Mouse (Mus musculus) gastrocnemius, adult 8-10 months (tissue): Measurements from ENCODE around the gene Atp13a2. TPM values are rescaled to one million over a fixed set of nuclear protein-coding genes. Genes with fewer than 3 reads are reported as not detected.

Experiments used
- DNase-seq, 2 experiments: peaks; one replicate each; pipeline ENCODE4 v3.0.0; 2022; ENCODE audit warnings: low spot score in 2 of 2
- total RNA-seq, 4 experiments: library from RNA; stranded (reverse); gene quantifications; 2 replicates each; pipeline ENCODE4 v1.2.4; 2022

Atp13a2 gene
- total RNA-seq, 4 experiments from 2014 or later = 17.2 to 22.5 (median 18.4) TPM

DNA sequence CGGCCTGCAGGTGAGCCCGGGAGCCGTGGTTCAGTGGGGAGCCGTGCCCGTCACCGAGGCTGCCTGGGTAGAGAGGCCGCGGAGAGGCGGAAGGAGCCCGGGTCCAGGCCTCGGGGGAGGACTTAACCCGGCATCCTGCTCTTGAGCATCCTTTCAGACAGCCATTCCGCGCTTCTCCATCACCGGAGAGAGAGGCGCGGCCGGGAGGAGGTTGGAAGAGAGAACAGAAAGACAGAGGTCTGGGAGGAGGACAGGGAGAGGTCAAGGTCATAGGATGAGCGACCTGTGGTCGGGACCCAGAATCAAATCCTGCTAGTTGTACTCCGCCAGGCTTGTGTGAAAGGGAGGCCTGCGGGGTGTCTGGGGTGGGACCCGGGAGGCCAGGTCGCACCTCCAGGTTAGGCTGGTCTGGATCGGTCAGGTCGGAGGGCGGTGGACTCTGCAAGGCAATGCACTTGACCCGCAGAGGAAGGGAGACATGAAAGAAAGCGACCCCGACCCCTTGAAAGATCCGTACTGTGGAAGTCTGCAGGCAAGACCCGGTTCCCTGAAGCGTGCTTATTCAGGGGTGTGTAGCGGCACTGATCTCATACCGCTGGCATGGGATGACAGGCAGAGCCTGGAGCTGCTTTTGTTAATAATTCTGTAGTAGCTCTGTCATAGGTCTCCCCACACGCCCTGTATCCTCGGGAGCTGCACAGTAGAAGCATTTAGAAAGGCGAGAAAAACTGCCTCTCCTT is 25.0 kb upstream of the Atp13a2 start:
- DNase-seq = no peak

DNA sequence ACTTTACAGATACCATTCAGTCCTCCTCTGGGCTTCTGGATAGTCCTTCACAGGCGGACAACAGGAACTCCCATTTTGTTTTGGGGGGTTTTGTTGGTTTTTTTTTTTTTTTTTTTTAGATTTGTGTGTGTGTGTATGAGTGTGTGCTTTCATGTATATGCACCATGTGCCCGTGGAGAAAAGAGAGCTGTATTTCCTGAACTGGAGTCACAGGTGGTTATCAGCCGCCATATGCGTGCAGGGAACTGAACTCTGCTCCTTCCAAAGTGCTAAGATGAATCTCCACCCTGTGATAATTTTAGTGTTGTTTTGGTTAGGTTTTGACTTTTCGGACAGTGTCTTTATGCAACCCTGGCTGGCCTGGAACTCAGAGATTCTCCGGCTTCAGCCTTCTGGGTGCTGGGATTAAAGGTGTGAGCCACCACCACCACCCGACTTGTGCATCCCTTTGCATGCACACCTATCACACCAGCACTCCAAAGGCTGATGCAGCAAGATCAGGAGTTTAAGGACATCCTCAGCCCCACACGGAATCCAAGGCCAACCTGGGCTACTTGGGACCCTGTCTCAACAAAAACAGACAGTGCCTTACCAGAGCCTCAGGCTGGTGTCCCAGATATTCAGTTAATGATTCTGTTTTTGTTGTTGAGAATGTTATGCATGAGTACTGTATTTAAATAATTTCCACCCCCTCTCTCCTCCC is 24.3 kb upstream of the Atp13a2 start:
- DNase-seq = no peak

DNA sequence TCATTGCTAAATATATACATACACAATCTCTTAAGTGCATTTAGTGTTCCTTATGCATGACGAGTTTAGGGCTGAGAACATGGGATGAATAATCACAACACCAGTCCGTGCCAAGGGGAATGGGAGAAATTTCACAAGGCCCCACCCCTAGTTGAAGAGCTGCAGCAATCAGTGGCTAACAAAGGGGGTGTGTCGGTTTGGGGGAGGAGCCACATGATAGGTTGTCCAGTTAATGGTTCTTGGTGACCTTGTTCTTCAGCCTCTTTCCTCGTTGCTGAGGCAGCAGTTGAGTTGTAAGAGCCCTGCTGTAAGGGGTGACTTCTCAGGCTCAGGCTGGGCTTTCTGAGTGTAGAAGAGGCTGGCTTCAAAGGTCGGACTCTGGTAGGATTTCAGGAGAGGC is 23.7 kb upstream of the Atp13a2 start:
- DNase-seq = peak in 1 of 2 experiments; percentile 60

DNA sequence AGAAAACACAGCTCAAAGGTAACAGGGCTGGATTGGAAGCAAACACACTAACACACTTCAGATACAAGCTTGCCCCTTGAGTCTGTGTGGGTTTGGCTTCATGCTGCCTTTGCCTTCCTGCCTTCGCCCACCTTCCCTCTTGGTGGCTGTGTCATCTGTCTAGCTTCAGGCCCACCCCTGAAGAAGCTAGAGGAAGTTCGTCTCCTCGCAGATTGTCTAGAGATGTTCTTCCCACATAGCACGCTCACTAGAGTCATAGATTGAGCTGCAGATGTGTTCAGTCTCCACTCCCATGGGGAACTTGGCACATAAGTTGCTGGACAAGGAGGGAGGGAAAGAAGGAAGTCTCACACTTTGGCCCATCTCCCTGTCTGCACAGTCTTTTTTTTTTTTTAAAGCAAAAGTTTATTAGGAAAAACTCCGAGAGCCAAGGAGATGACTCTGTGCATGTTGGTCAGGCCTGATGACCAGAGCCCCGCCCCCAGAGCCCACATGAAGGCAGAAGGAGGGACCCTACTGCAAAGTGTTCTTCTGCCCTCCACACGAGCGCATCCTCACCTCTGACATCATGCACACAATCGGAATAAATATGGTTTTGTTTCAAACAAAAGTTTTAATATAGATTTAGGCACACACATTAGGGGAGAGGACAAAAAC is 22.6 kb upstream of the Atp13a2 start:
- DNase-seq = no peak

DNA sequence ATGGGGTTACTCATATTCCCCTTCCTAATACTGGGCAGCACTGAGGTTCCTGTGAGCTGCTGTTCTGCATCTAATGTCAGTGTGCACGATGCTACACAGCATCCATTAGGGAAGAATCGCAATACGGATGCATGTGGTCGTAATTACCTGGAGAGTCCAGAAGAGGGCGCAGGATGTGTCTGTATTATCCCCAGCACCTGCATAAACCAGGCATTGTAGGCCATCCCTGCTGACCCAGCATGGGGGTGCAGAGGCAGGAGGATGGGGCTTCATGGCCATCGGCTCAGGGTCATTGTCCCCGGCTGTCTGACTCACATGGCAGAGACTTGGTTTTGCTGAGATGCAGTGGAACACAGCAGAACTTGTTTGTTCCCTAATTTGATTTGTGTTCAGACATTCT is 22.1 kb upstream of the Atp13a2 start:
- DNase-seq = peak; percentile 62 to 65

DNA sequence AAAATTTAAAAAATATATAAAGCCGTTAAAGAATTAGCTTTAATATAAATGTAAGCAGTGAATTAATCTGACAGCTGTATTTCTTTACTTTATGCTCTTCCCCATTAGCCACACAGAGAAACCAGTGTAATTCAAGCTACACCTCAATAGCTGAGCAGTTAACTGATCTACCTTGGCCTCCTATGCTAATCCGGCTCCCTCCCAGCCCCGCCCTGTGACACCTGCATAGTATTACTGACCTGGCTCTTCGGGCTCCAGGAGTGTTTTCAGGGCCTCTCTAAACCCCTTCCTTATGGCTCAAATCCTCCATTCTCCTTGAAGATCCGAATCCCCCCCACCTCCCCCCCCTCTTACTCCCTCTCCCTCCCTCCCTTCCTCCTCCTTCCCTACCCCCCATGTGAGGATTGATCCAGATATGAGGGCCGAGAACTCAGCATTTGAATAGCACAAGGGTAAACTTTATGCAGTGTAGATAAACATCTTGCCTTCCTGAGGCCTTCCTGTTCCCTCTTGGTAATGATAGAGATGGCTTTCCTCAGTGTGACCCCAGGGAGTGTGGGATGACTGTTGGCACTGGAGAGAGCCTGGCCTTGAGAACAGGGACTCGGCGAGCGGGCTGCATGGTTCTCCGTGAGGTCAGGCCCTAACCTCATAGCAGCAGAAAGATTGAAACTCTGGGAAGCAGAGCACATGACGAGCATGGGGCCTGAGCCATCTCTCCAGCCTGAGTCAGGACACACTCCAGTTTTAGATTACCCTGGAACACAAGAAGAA is 19.1 kb upstream of the Atp13a2 start:
- DNase-seq = no peak

DNA sequence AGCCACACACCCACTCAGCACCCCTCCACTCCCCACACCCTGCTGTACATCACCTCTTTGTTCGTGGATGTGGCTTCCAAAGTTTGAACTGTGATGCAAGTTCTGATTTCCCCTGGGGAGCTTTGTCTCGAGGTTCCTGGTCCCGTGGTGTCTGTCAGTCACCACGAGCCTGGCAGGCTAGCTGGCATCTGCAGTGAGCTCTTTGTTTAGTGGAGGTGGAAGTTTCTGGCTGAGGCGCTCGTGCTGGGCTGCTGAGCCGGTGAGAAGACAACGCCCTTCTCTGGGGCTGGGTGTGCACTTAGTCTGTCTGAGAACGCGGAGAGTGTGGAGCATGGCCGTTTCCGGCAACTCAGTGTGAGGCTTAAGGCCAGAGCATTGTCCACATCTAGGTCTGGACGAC is 15.0 kb upstream of the Atp13a2 start:
- DNase-seq = no peak

DNA sequence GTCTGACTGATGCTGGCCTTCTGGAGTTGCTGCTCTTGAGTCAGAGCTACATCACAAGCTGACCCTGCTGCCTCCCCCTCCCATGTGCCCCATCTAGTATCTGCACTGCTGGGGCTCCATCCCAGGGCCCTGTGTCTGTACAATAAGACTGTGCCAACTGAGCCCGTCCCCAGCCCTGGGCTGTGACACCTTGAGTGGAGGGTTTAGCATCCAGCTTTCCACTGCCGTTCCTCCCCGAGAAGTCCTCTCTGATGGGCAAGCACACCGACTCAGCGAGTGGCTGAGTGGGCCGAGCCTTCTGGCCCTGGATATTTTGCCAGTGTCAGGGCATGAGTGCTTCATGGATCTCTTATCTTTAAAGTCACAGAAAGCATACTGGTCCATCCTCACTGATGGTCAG is 12.3 kb upstream of the Atp13a2 start:
- no peak for DNase-seq

DNA sequence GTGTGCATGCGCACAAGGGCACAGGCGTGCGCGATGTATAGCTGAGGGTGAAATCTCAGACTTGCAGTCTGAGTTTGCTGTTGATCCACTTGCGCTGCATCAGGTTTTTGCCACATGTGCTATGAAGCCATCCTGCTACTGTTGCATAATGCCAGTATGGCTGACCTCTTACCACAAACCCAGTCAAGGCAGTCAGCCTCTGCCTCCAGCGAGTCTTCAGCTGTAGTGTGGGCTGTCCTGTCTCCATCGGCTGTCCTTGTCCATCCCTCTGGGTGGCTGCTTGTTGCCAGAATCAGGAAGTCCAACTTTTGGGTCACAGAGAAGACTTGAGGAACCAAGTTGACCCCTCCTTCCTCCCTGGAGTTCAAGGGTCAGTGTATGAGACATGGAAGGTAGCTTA is 11.3 kb upstream of the Atp13a2 start:
- no peak for DNase-seq

DNA sequence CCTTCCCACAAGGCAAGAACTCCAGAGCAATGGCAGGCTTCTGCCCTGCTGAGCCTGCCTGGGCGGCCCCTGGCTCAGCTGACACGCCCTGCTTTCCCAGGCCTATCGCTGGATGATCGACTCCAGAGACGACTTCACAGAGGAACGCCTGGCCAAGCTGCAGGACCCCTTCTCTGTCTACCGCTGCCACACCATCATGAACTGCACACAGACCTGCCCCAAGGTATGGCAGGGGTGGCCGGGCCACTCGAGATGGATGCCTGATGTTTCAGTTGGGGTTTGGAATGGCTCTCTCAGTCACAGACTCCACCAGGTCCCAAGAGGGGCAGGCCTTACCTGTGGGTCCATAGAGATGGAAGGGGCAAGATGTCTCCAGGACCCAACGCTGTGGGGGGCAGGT is 9.4 kb upstream of the Atp13a2 start:
- no peak for DNase-seq

DNA sequence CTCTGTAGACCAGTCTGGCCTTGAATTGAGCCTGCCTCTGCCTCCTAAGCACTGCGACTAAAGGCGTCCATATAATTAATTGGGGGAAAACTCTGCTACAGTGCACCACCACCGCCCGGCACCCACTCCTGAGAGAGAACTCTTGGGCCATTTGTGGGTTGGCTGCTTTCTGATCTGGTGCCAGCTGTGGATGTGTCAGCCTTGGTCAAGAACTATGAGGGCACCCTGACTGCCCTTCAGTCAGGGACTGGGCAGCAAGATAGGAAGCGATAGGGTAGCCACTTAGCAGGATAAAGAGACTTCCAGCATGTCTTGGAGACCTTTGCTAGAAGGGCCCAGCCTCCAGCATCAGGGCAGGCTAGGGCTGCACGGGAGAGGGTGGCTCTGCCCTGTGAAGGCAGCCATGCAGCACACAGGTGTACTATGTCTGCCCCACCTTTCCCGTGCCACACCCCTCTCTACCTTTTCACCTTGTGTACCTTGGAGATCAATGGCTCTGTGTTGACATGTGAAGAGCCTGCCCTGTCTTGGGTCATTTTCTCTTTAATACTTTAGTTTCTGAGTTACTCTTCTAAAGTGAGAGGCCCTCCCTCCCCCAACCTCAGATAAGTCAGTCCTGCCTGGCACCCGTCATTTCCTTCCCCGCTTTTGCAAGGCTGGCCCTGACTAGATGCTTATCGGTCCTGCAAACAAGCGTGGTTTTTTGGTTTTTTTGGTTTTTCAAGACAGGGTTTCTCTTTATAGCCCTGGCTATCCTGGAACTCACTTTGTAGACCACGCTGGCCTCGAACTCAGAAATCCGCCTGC is 8.6 kb upstream of the Atp13a2 start:
- DNase-seq = no peak

DNA sequence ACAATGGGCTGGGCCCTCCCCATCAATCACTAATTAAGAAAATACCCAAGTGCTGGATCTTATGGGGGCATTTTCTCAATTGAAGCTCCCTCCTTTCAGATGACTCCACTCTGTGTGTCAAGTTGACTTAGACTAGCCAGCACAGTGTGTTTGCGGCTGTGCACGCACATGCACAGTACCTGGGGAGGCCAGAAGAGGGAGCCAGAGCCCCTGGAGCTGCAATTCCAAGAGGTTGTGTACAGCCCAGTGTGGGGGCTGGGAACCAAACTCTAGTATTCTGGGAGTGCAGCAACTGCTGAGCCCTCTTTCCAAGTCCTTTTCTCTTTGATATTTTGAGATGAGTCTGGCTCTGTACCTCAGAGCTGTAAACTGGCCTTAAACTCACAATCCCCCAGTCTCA is 5.1 kb upstream of the Atp13a2 start:
- DNase-seq = no peak

DNA sequence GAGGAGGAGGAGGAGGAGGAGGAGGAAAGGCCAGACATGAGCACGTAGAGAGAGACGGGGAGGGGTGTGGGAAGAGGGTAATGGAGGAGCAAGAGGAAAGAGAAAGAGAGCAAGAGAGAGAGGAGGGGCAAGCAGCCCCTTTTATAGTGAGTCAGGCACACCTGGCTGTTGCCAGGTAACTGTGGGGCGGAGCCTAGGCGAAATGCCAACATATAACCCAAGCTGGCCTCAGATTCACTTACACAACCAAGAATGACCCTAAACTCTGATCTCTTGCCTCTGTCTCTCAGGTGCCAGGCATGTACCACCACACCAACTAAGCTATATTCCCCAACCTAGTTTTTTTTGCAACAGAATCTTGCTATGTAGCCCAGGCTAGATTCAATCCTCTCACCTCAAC is 3.9 kb upstream of the Atp13a2 start:
- no peak for DNase-seq

DNA sequence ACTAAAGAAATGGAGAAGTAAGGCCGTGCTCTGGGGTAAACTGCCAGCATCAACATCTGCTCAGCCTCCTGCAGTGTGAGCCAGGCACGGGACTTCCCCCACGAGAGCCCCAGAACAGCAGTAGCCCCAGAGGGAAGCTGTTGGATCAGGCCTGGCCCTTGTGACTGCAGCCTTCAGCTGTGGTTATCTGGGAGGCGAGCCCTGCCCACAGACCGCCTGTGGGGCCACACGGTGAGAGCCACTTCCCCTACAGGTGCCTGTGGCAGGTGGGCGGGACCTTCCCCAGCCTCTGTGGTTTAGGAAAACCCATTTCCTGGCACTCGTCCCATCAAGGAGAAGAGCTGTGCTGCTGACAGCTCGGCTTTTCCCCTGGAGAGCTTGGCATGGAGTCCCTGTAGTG is 3.2 kb upstream of the Atp13a2 start:
- no peak for DNase-seq

DNA sequence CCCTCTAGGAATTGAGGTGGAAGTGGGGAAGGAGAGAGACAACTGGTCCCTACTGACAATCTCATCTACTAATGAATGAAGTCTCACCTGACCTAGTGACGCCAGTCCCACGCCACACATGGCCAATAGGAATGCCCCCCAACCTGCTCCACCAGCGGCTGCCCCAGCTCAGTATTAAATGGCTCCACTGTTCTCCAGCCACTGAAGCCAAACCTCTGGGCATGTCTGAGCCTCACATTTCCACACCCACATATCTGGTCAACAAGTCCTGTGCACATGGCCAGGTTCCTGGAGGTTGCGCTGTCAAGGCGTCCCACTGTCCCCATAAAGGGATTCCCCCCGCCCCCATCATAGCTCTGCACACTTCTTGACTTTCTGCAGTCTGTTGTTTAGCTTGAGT is 2.1 kb upstream of the Atp13a2 start:
- no peak for DNase-seq

DNA sequence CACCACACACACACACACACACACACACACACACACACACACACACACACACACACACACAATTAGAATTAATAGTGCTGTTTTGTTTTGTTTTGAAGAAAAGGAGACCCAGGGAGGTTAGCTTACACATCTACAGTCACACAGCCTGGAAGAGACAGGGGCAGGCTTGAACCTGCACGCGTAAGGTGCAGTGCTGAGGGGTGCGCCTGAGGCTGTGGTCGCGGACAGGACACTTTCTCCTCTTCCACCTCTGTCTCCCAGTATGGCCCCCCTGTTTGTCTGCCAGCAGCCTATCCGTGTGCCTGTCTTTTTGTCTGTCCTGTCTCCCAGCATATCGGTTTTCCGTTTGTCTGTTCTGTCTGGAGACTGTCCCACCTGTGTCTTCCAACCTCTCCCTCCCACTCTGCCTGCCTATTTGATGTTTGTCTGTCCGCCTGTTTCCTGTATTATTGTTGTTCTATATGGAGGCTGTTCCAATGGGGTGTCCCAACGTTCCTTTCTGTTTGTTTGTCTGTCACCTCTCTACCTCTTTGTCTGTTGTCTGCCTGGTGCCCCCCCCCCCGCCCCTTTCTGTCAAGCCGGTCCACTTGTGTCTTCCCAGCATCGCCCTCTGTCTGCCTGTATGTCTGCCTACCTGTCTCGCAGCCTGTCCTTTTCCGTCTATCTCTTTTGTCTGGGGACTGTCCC is 506 bp upstream of the Atp13a2 start:
- DNase-seq = no peak

DNA sequence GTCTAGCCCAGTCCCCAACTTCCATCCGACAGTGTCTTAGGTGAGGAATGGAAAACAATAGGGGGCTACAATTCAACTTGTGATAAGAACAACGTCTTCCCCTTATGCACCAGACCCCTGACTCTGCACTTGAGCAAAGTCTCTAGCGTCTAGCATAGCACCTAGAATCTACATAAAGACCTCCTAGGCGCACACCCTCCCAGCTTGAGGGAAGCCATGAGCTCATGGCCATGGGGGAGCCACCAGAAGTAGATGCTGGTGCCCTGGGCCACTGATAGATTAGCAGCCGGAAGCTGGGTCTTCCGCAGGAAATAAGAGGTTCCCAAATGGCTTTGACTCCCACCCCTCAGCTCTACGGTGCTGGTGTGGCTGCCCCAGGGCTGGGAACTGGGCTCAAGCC is 803 bp downstream of the Atp13a2 start:
- no peak for DNase-seq

DNA sequence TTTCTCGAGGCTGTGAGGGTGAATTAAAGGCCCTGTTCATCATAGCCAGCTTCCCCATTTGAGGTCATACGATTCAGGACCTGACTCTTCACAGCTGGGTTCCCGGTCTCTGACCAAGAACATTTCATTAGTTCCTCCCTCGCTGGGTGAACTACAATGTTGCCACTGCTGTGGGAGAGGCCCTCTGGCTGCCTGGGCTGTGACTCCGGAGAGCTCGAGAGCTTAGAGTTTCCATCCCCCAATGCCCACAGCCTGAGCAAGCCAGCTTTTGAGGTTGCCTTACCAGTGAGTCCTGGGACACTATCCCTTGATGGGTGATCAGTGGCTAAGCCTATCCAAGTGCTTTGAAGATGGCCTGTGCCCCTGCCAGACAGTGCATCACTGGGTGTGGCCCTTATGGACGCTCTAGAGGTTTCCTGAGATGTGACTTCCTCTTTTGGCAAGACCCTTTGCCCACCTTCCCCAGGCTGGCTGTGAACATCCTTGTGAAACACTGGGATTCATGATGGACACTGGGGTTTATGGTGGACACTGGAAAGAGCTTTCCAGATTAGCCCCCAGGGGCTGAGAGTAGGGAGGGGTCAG is 2.1 kb downstream of the Atp13a2 start:
- DNase-seq = no peak

DNA sequence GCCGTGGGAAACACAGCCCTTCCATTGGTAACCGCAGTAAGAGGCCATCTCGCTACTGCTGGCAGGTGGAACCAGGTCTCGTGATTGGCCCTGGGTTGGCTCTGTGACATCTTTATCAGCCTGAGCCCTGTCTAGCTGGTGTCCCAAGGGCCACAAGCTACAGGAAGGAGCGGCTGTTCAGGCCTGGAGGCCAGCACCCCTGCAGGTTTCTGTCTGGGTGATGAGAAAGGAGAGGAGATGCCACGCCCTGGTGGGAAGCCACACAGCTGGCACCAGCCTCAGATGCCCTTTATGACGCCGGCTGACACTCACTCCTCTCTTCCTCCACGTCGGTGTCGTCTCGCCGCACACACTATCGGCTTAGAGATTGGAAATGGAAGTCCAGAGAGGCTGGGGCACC is 2.8 kb downstream of the Atp13a2 start:
- DNase-seq = no peak

DNA sequence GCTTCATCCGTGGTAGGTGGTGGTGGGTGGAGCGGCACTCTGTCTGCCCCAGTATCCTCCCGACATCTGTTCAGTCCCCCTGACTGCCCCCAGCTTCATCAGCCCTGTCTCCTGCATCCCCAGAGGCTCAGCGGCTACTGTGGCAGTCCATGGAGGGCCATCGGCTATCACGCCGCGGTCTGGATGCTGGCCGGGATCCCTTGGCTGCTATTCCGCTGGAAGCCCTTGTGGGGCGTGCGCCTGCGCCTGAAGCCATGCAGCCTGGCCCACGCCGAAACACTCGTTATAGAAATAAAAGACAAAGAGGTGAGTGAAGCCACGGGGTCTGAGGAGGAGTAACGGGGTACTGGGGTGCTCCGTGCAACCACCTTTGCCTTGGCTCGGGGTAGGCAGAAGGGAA is 5.5 kb downstream of the Atp13a2 start:
- DNase-seq = no peak
